Mouse (Mus musculus): Measurements from ENCODE around the gene Asb3. TPM values are rescaled to one million over a fixed set of nuclear protein-coding genes. Genes with fewer than 3 reads are reported as not detected.
"Not testable (repeated sequence)": the region's sequence is repeated elsewhere in the genome, so short reads cannot be mapped to it uniquely, and the experiment has no call there.

The Asb3 gene
- polyA plus RNA-seq, 1 experiment = 3.6 TPM

- 80% methylated on average over 3 of the region's 3 CpGs for whole genome bisulfite sequencing
- no peak for DNase-seq
- no peak overlapping the region for H3K27ac ChIP-seq (ENCODE audit: insufficient read depth, low read depth, low read length)
- H3K36me3 ChIP-seq (ENCODE audit: control insufficient read depth, insufficient read depth, low read length) = no peaks in the 10 kb centered on the region
- no peak for TF ChIP-seq POLR2A (IDR thresholded peaks at IDR 0.05; ENCODE audit: low read depth, low read length)
- no peak for TF ChIP-seq CTCF (conservative IDR thresholded peaks at IDR 0.05; ENCODE audit: insufficient read depth, insufficient read length, low read depth, low read length)
- H3K27me3 ChIP-seq (replicated peaks; ENCODE audit: control insufficient read depth, insufficient read depth, low read length) = no peaks in the 10 kb centered on the region
- H3K4me1 ChIP-seq (ENCODE audit: control insufficient read depth, insufficient read depth, low read length) = no peaks in the 10 kb centered on the region
- H3K4me3 ChIP-seq (ENCODE audit: insufficient read depth, low read depth, low read length) = no peak overlapping the region
Measured at GRCm38 (mm10) chr11:31090478-31090978, 205.3 kb downstream of the Asb3 start.

GRCm38 (mm10) chr11:31099519-31099918 is 214.3 kb downstream of the Asb3 start:
- not testable (repeated sequence) for H3K27ac ChIP-seq (ENCODE audit: insufficient read depth, low read depth, low read length); H3K36me3 ChIP-seq (ENCODE audit: control insufficient read depth, insufficient read depth, low read length); DNase-seq; H3K4me1 ChIP-seq (ENCODE audit: control insufficient read depth, insufficient read depth, low read length); H3K27me3 ChIP-seq (replicated peaks; ENCODE audit: control insufficient read depth, insufficient read depth, low read length); H3K4me3 ChIP-seq (ENCODE audit: insufficient read depth, low read depth, low read length)

DNA sequence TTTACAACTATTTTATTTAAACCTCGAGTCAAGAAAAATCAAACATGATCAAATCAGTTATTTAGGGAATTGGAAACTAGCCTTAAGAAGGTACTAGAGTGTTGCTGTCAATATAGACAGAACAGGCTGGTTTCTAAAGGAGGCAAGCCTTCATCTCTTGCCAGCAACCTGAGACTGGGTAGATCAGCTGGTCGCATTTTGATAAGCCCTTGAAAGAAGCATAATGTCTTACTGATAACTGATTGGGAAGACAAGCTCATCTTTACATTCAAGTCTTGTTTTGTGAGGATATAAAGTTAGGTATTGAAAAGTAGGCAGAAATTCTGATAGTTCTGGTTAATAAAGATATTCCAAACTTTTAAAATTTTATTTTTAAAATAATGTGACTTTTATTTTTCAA is 217.0 kb downstream of the Asb3 start:
- Histone ChIP-seq H3K27ac (ENCODE audit: insufficient read depth, low read depth, low read length) (no peak overlapping the region), H3K4me3 (ENCODE audit: insufficient read depth, low read depth, low read length) (no peak overlapping the region), H3K36me3 (ENCODE audit: control insufficient read depth, insufficient read depth, low read length) (no peaks in the 10 kb centered on the region), H3K27me3 (replicated peaks; ENCODE audit: control insufficient read depth, insufficient read depth, low read length) (no peaks in the 10 kb centered on the region), H3K4me1 (ENCODE audit: control insufficient read depth, insufficient read depth, low read length) (no peaks in the 10 kb centered on the region)
- no peak for DNase-seq
- TF ChIP-seq POLR2A (IDR thresholded peaks at IDR 0.05; ENCODE audit: low read depth, low read length) (no peak), CTCF (conservative IDR thresholded peaks at IDR 0.05; ENCODE audit: insufficient read depth, insufficient read length, low read depth, low read length) (no peak)
- WGBS = 95% methylated on average over 2 of the region's 2 CpGs

GRCm38 (mm10) chr11:31105364-31105763 is 220.1 kb downstream of the Asb3 start:
- H3K27ac ChIP-seq (ENCODE audit: insufficient read depth, low read depth, low read length) = no peak overlapping the region
- TF ChIP-seq CTCF (conservative IDR thresholded peaks at IDR 0.05; ENCODE audit: insufficient read depth, insufficient read length, low read depth, low read length) = no peak
- TF ChIP-seq POLR2A (IDR thresholded peaks at IDR 0.05; ENCODE audit: low read depth, low read length) = no peak
- no peak for DNase-seq
- H3K27me3 ChIP-seq (replicated peaks; ENCODE audit: control insufficient read depth, insufficient read depth, low read length) = no peaks in the 10 kb centered on the region
- H3K4me1 ChIP-seq (ENCODE audit: control insufficient read depth, insufficient read depth, low read length) = no peaks in the 10 kb centered on the region
- H3K36me3 ChIP-seq (ENCODE audit: control insufficient read depth, insufficient read depth, low read length) = no peaks in the 10 kb centered on the region
- WGBS = 91% methylated on average over 5 of the region's 5 CpGs
- H3K4me3 ChIP-seq (ENCODE audit: insufficient read depth, low read depth, low read length) = no peak overlapping the region

DNA sequence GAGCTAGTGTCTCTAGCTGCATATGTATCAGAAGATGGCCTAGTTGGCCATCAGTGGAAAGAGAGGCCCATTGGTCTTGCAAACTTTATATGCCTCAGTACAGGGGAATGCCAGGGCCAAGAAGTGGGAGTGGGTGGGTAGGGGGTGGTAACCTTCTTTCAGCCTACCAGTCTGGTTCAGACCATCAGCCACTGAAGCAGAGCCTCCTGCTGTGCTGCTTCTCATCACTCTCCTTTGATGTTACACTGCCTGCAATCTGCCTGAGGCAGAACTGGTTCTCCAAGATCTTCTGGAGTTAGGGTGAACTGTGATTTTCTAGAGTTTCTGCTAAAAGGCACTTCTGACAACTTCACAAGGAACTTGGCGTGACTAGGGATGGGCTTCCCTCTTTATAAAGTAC is 241.7 kb downstream of the Asb3 start:
- not testable (repeated sequence) for DNase-seq; H3K36me3 ChIP-seq (ENCODE audit: control insufficient read depth, insufficient read depth, low read length); H3K27me3 ChIP-seq (replicated peaks; ENCODE audit: control insufficient read depth, insufficient read depth, low read length); H3K4me3 ChIP-seq (ENCODE audit: insufficient read depth, low read depth, low read length); H3K27ac ChIP-seq (ENCODE audit: insufficient read depth, low read depth, low read length); H3K4me1 ChIP-seq (ENCODE audit: control insufficient read depth, insufficient read depth, low read length)
- 71% methylated on average over 1 of the region's 1 CpGs for WGBS

DNA sequence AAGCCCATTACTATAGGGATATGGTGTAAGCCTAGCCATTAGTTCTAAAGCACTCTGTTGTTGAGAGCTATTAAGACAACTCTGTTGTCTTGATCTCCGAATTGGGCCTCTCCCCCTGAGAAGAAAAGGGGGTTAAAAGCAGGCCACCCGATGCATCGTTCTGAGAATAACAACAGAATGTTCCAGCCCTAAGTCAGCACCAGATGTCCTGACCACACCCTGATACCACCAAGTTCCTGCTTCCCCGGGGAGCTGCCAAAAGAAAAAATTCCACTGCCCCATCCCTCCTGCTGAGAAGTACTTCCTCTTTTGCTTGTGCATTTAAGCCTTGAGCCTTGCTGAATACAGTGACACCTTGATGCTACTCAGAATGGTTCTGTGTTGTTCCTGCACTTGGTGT is 248.5 kb downstream of the Asb3 start:
- H3K27me3 ChIP-seq (replicated peaks; ENCODE audit: control insufficient read depth, insufficient read depth, low read length); H3K4me1 ChIP-seq (ENCODE audit: control insufficient read depth, insufficient read depth, low read length); H3K4me3 ChIP-seq (ENCODE audit: insufficient read depth, low read depth, low read length); H3K36me3 ChIP-seq (ENCODE audit: control insufficient read depth, insufficient read depth, low read length); DNase-seq; H3K27ac ChIP-seq (ENCODE audit: insufficient read depth, low read depth, low read length): not testable (repeated sequence)
- 64% methylated on average over 4 of the region's 4 CpGs for WGBS

GRCm38 (mm10) chr11:31134824-31135223 is 249.6 kb downstream of the Asb3 start:
- H3K27ac ChIP-seq (ENCODE audit: insufficient read depth, low read depth, low read length); DNase-seq; H3K36me3 ChIP-seq (ENCODE audit: control insufficient read depth, insufficient read depth, low read length); H3K4me1 ChIP-seq (ENCODE audit: control insufficient read depth, insufficient read depth, low read length); H3K27me3 ChIP-seq (replicated peaks; ENCODE audit: control insufficient read depth, insufficient read depth, low read length); H3K4me3 ChIP-seq (ENCODE audit: insufficient read depth, low read depth, low read length): not testable (repeated sequence)
- WGBS = 80% methylated on average over 1 of the region's 1 CpGs

DNA sequence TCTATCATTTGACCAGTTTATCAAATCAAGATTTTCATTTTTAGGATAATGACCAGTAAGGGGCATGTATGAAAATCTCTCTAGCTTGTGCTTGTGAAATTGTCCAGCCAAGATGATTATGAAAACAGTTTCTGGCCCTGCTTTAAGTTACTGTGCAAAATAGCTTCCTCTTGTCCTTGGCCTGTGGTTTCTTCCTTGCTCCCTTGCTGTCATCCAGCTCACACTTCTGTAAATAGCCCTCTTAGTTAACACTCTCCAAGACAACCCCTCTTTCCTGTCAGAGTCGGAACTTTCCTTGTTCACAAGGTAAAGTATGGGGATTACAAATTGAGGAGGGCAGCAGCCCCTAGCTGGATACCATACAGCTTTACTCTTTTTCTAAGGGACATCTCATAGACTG is 253.2 kb downstream of the Asb3 start:
- DNase-seq; H3K4me3 ChIP-seq (ENCODE audit: insufficient read depth, low read depth, low read length); H3K27ac ChIP-seq (ENCODE audit: insufficient read depth, low read depth, low read length); H3K4me1 ChIP-seq (ENCODE audit: control insufficient read depth, insufficient read depth, low read length); H3K36me3 ChIP-seq (ENCODE audit: control insufficient read depth, insufficient read depth, low read length); H3K27me3 ChIP-seq (replicated peaks; ENCODE audit: control insufficient read depth, insufficient read depth, low read length): not testable (repeated sequence)
- WGBS = 56% methylated on average over 1 of the region's 1 CpGs

Other genes starting within 250 kb of the Asb3 start
- gene Acyp2, start 235.8 kb upstream of the Asb3 start, polyA plus RNA-seq (2012; rRNA removed) = 20.8 and 29.1 TPM in 2 replicates
- gene Psme4, start 113.7 kb upstream of the Asb3 start, polyA plus RNA-seq (2012; rRNA removed) = 15.4 and 19.7 TPM in 2 replicates
- 0.06 and 0.15 TPM in 2 replicates for gene Gpr75, start 58 bp upstream of the Asb3 start, polyA plus RNA-seq (2012; rRNA removed)
- 21.1 and 24.6 TPM in 2 replicates for gene Erlec1, start 68.9 kb downstream of the Asb3 start, polyA plus RNA-seq (2012; rRNA removed)
- gene Chac2, start 100.9 kb downstream of the Asb3 start, polyA plus RNA-seq (2012; rRNA removed) = 7.8 and 9.1 TPM in 2 replicates